Mouse (Mus musculus): ENCODE measurements around the gene Gli3. TPM values are rescaled to one million over a fixed set of nuclear protein-coding genes. Genes with fewer than 3 reads are reported as not detected.

Gli3 gene
- polyA plus RNA-seq, 1 experiment: 0.50 TPM

- Histone ChIP-seq H3K27me3 (ENCODE audit: control insufficient read depth, insufficient read depth, low read length) (peaks cover 6% of the 10 kb centered on the region; the same call in 1 of the 2 replicates), H3K27ac (ENCODE audit: insufficient read depth, low read length) (no peak overlapping the region), H3K36me3 (ENCODE audit: control insufficient read depth, insufficient read depth, low read length) (no peaks in the 10 kb centered on the region), H3K4me3 (ENCODE audit: extremely low read depth, insufficient read depth, insufficient read length) (no peak overlapping the region; the same call in 1 of the 2 replicates), H3K4me1 (ENCODE audit: control insufficient read depth, insufficient read depth, insufficient read length) (no peaks in the 10 kb centered on the region)
- TF ChIP-seq POLR2A (IDR thresholded peaks at IDR 0.05; ENCODE audit: low read depth, low read length) (no peak), CTCF (IDR thresholded peaks at IDR 0.05; ENCODE audit: extremely low read depth, insufficient read depth, insufficient read length, insufficient replicate concordance) (no peak)
- DNase-seq (ENCODE audit: low read depth in 1 of 2, low spot score in 2 of 2): no peak
- WGBS: 12% methylated on average over 11 of the region's 11 CpGs
Observed at GRCm38 (mm10) chr13:15464741-15465250, 1.8 kb downstream of the Gli3 start.

GRCm38 (mm10) chr13:15466496-15466895 is 3.5 kb downstream of the Gli3 start:
- 85% methylated on average over 6 of the region's 6 CpGs for WGBS
- Histone ChIP-seq H3K36me3 (ENCODE audit: control insufficient read depth, insufficient read depth, low read length) (no peaks in the 10 kb centered on the region), H3K27ac (ENCODE audit: insufficient read depth, low read length) (no peak overlapping the region), H3K27me3 (ENCODE audit: control insufficient read depth, insufficient read depth, low read length) (peaks cover 6% of the 10 kb centered on the region; the same call in 1 of the 2 replicates), H3K4me1 (ENCODE audit: control insufficient read depth, insufficient read depth, insufficient read length) (no peaks in the 10 kb centered on the region), H3K4me3 (ENCODE audit: extremely low read depth, insufficient read depth, insufficient read length) (no peak overlapping the region)
- DNase-seq (ENCODE audit: low read depth in 1 of 2, low spot score in 2 of 2): no peak
- no peak for TF ChIP-seq POLR2A (IDR thresholded peaks at IDR 0.05; ENCODE audit: low read depth, low read length)
- TF ChIP-seq CTCF (IDR thresholded peaks at IDR 0.05; ENCODE audit: extremely low read depth, insufficient read depth, insufficient read length, insufficient replicate concordance): no peak

GRCm38 (mm10) chr13:15467409-15467808 is 4.4 kb downstream of the Gli3 start:
- H3K4me3 ChIP-seq (ENCODE audit: extremely low read depth, insufficient read depth, insufficient read length): no peak overlapping the region
- TF ChIP-seq POLR2A (IDR thresholded peaks at IDR 0.05; ENCODE audit: low read depth, low read length) (no peak), CTCF (IDR thresholded peaks at IDR 0.05; ENCODE audit: extremely low read depth, insufficient read depth, insufficient read length, insufficient replicate concordance) (no peak)
- whole genome bisulfite sequencing: 81% methylated on average over 3 of the region's 3 CpGs
- peaks cover 6% of the 10 kb centered on the region; the same call in 1 of the 2 replicates for H3K27me3 ChIP-seq (ENCODE audit: control insufficient read depth, insufficient read depth, low read length)
- H3K27ac ChIP-seq (ENCODE audit: insufficient read depth, low read length): no peak overlapping the region
- H3K4me1 ChIP-seq (ENCODE audit: control insufficient read depth, insufficient read depth, insufficient read length): no peaks in the 10 kb centered on the region
- H3K36me3 ChIP-seq (ENCODE audit: control insufficient read depth, insufficient read depth, low read length): no peaks in the 10 kb centered on the region
- DNase-seq (ENCODE audit: low read depth in 1 of 2, low spot score in 2 of 2): no peak

GRCm38 (mm10) chr13:15468421-15468820 is 5.4 kb downstream of the Gli3 start:
- no peak overlapping the region for H3K4me3 ChIP-seq (ENCODE audit: extremely low read depth, insufficient read depth, insufficient read length)
- no peaks in the 10 kb centered on the region for H3K4me1 ChIP-seq (ENCODE audit: control insufficient read depth, insufficient read depth, insufficient read length)
- no peaks in the 10 kb centered on the region for H3K36me3 ChIP-seq (ENCODE audit: control insufficient read depth, insufficient read depth, low read length)
- 68% methylated on average over 4 of the region's 4 CpGs for WGBS
- TF ChIP-seq POLR2A (IDR thresholded peaks at IDR 0.05; ENCODE audit: low read depth, low read length): no peak
- no peak for TF ChIP-seq CTCF (IDR thresholded peaks at IDR 0.05; ENCODE audit: extremely low read depth, insufficient read depth, insufficient read length, insufficient replicate concordance)
- DNase-seq (ENCODE audit: low read depth in 1 of 2, low spot score in 2 of 2): no peak
- H3K27ac ChIP-seq (ENCODE audit: insufficient read depth, low read length): no peak overlapping the region
- peaks cover 5% of the 10 kb centered on the region; the same call in 1 of the 2 replicates for H3K27me3 ChIP-seq (ENCODE audit: control insufficient read depth, insufficient read depth, low read length)

GRCm38 (mm10) chr13:15470056-15470455 is 7.0 kb downstream of the Gli3 start:
- Histone ChIP-seq H3K36me3 (ENCODE audit: control insufficient read depth, insufficient read depth, low read length) (no peaks in the 10 kb centered on the region), H3K27ac (ENCODE audit: insufficient read depth, low read length) (no peak overlapping the region), H3K4me3 (ENCODE audit: extremely low read depth, insufficient read depth, insufficient read length) (no peak overlapping the region), H3K4me1 (ENCODE audit: control insufficient read depth, insufficient read depth, insufficient read length) (no peaks in the 10 kb centered on the region), H3K27me3 (ENCODE audit: control insufficient read depth, insufficient read depth, low read length) (no peaks in the 10 kb centered on the region)
- no peak for DNase-seq (ENCODE audit: low read depth in 1 of 2, low spot score in 2 of 2)
- WGBS: 95% methylated on average over 3 of the region's 3 CpGs
- TF ChIP-seq CTCF (IDR thresholded peaks at IDR 0.05; ENCODE audit: extremely low read depth, insufficient read depth, insufficient read length, insufficient replicate concordance) (no peak), POLR2A (IDR thresholded peaks at IDR 0.05; ENCODE audit: low read depth, low read length) (no peak)

GRCm38 (mm10) chr13:15472712-15473111 is 9.7 kb downstream of the Gli3 start:
- DNase-seq (ENCODE audit: low read depth in 1 of 2, low spot score in 2 of 2): no peak
- Histone ChIP-seq H3K27me3 (ENCODE audit: control insufficient read depth, insufficient read depth, low read length) (no peaks in the 10 kb centered on the region), H3K4me3 (ENCODE audit: extremely low read depth, insufficient read depth, insufficient read length) (no peak overlapping the region), H3K27ac (ENCODE audit: insufficient read depth, low read length) (no peak overlapping the region), H3K4me1 (ENCODE audit: control insufficient read depth, insufficient read depth, insufficient read length) (no peaks in the 10 kb centered on the region), H3K36me3 (ENCODE audit: control insufficient read depth, insufficient read depth, low read length) (no peaks in the 10 kb centered on the region)
- WGBS: 78% methylated on average over 3 of the region's 3 CpGs
- TF ChIP-seq POLR2A (IDR thresholded peaks at IDR 0.05; ENCODE audit: low read depth, low read length): no peak
- TF ChIP-seq CTCF (IDR thresholded peaks at IDR 0.05; ENCODE audit: extremely low read depth, insufficient read depth, insufficient read length, insufficient replicate concordance): no peak

- H3K36me3 ChIP-seq (ENCODE audit: control insufficient read depth, insufficient read depth, low read length): no peaks in the 10 kb centered on the region
- H3K4me3 ChIP-seq (ENCODE audit: extremely low read depth, insufficient read depth, insufficient read length): no peak overlapping the region
- no peak overlapping the region for H3K27ac ChIP-seq (ENCODE audit: insufficient read depth, low read length)
- H3K27me3 ChIP-seq (ENCODE audit: control insufficient read depth, insufficient read depth, low read length): no peaks in the 10 kb centered on the region
- 62% methylated on average over 2 of the region's 2 CpGs for WGBS
- TF ChIP-seq CTCF (IDR thresholded peaks at IDR 0.05; ENCODE audit: extremely low read depth, insufficient read depth, insufficient read length, insufficient replicate concordance): no peak
- no peak for TF ChIP-seq POLR2A (IDR thresholded peaks at IDR 0.05; ENCODE audit: low read depth, low read length)
- no peaks in the 10 kb centered on the region for H3K4me1 ChIP-seq (ENCODE audit: control insufficient read depth, insufficient read depth, insufficient read length)
- no peak for DNase-seq (ENCODE audit: low read depth in 1 of 2, low spot score in 2 of 2)
Observed at GRCm38 (mm10) chr13:15474393-15474792, 11.4 kb downstream of the Gli3 start.

Data from spleen, adult 2 months (tissue).